Mouse (Mus musculus): ENCODE measurements around the gene Mylk2. TPM values are rescaled to one million over a fixed set of nuclear protein-coding genes. Genes with fewer than 3 reads are reported as not detected.

Mylk2 gene
- total RNA-seq, 1 experiment = 0.22 TPM

DNA sequence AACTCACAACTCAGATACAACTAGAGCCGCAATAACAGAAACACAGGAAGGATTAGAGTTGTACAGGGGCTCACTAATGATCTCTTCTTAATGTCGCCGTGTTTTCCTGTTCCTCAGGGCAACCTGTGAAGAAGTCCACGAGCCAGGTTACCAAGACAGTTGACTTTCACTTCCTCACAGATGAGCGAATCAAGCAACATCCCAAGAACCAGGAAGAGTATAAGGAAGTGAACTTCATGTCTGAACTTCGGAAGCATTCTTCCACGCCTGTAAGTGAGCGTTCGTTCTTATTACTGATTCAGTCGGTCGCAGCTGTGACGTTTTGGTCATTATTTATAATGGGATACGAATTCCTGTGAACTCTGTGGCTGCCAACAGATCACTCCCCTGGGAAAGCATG lies 30.3 kb upstream of the Mylk2 start:
- DNase-seq (ENCODE audit: low read depth, low spot score) = no peak
- Histone ChIP-seq H3K27ac (ENCODE audit: insufficient read depth, low read depth, low read length, poor library complexity, severe bottlenecking) (no peak overlapping the region), H3K9ac (ENCODE audit: insufficient read depth, low read depth, low read length, poor library complexity, severe bottlenecking) (no peak overlapping the region), H3K36me3 (ENCODE audit: control insufficient read depth, insufficient read depth, low read length, poor library complexity, severe bottlenecking) (peaks cover 42% of the 10 kb centered on the region), H3K4me3 (ENCODE audit: insufficient read depth in 1 of 2, low read depth in 1 of 2, low read length in 2 of 2, poor library complexity in 1 of 2, severe bottlenecking in 1 of 2) (no peak overlapping the region), H3K4me1 (ENCODE audit: control insufficient read depth in 2 of 2, insufficient read depth in 2 of 2, low read length in 2 of 2, poor library complexity in 1 of 2) (0 out of 4 replicates have a peak, but pooled peaks cover 0 to 2% of the 10 kb centered on the region in 2 experiments), H3K9me3 (ENCODE audit: control insufficient read depth, insufficient read depth, low read depth, low read length) (no peaks in the 10 kb centered on the region)
- in situ Hi-C loops (cut with MboI; ENCODE audit: low sequenced_read_pairs in 2 of 2, unreplicated experiment in 2 of 2) = no loop called here
- no peak for TF ChIP-seq MAFK (IDR thresholded peaks at IDR 0.05; ENCODE audit: insufficient read depth, low read depth, low read length)
- no peak for TF ChIP-seq HCFC1 (IDR thresholded peaks at IDR 0.05; ENCODE audit: borderline replicate concordance, insufficient read depth, low read length)
- TF ChIP-seq ZNF384 (IDR thresholded peaks at IDR 0.05; ENCODE audit: low read depth, low read length) = no peak
- TF ChIP-seq CHD2 (IDR thresholded peaks at IDR 0.05; ENCODE audit: low read depth, low read length) = no peak
- TF ChIP-seq ZC3H11A (IDR thresholded peaks at IDR 0.05; ENCODE audit: borderline replicate concordance, low read depth, low read length) = no peak

DNA sequence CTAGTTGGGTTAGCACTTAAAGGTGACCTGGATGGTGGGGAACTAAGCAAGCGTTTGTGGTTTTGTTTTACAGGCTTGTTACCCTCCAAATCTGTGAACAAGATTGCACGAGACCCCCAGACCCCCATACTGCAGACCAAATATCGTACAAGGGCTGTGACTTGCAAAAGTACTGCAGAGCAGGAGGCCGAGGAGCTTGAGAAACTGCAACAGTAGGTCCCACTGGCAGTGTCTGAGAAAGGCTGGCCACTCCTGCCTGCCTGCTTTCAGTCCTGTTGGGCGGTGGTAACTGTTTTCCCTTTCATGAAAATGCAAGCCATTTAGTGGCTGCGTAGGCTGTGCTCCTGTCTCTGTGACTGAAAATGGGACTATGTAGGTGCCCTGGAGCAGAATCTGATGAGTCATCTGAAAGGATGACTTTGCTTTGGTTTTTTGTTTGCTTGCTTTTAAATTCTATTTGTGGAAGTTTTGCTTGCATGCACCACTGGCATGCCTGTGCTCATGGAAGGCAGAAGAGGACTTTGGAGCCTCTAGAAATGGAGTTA lies 27.0 kb upstream of the Mylk2 start:
- H3K36me3 ChIP-seq (ENCODE audit: control insufficient read depth, insufficient read depth, low read length, poor library complexity, severe bottlenecking) = peaks cover 43% of the 10 kb centered on the region
- H3K4me3 ChIP-seq (ENCODE audit: insufficient read depth in 1 of 2, low read depth in 1 of 2, low read length in 2 of 2, poor library complexity in 1 of 2, severe bottlenecking in 1 of 2) = no peak overlapping the region
- no peak for DNase-seq (ENCODE audit: low read depth, low spot score)
- no peak overlapping the region for H3K9ac ChIP-seq (ENCODE audit: insufficient read depth, low read depth, low read length, poor library complexity, severe bottlenecking)
- no peaks in the 10 kb centered on the region for H3K9me3 ChIP-seq (ENCODE audit: control insufficient read depth, insufficient read depth, low read depth, low read length)
- in situ Hi-C loops (cut with MboI; ENCODE audit: low sequenced_read_pairs in 2 of 2, unreplicated experiment in 2 of 2) = no loop called here
- H3K4me1 ChIP-seq (ENCODE audit: control insufficient read depth in 2 of 2, insufficient read depth in 2 of 2, low read length in 2 of 2, poor library complexity in 1 of 2) = 0 out of 4 replicates have a peak, but pooled peaks cover 0 to 2% of the 10 kb centered on the region in 2 experiments
- TF ChIP-seq ZC3H11A (IDR thresholded peaks at IDR 0.05; ENCODE audit: borderline replicate concordance, low read depth, low read length) (no peak), CHD2 (IDR thresholded peaks at IDR 0.05; ENCODE audit: low read depth, low read length) (no peak), HCFC1 (IDR thresholded peaks at IDR 0.05; ENCODE audit: borderline replicate concordance, insufficient read depth, low read length) (no peak), ZNF384 (IDR thresholded peaks at IDR 0.05; ENCODE audit: low read depth, low read length) (no peak), MAFK (IDR thresholded peaks at IDR 0.05; ENCODE audit: insufficient read depth, low read depth, low read length) (no peak)
- H3K27ac ChIP-seq (ENCODE audit: insufficient read depth, low read depth, low read length, poor library complexity, severe bottlenecking) = no peak overlapping the region

DNA sequence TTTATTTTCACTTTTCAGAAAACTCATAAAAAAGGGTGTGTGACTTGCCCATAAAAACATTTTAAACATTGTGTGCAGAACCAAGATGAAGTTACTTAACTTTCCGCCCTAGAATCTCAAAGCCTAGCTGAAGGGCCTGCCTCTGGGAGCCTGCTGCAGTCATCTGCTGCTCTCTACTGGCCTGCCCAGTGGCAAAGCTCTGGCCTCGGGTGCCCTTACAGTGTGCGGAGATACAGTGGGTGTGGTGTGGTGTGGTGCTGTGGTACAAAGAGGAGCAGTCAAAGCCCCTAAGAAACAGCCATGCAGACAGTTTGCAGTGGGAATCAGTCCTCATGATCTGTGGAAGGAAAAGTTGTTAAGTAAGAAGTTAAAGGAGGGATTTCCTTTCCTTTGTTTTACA lies 23.9 kb upstream of the Mylk2 start:
- H3K27ac ChIP-seq (ENCODE audit: insufficient read depth, low read depth, low read length, poor library complexity, severe bottlenecking) = no peak overlapping the region
- in situ Hi-C loops (cut with MboI; ENCODE audit: low sequenced_read_pairs in 2 of 2, unreplicated experiment in 2 of 2) = no loop called here
- TF ChIP-seq HCFC1 (IDR thresholded peaks at IDR 0.05; ENCODE audit: borderline replicate concordance, insufficient read depth, low read length) = no peak
- no peak for TF ChIP-seq MAFK (IDR thresholded peaks at IDR 0.05; ENCODE audit: insufficient read depth, low read depth, low read length)
- no peak for TF ChIP-seq CHD2 (IDR thresholded peaks at IDR 0.05; ENCODE audit: low read depth, low read length)
- TF ChIP-seq ZNF384 (IDR thresholded peaks at IDR 0.05; ENCODE audit: low read depth, low read length) = no peak
- TF ChIP-seq ZC3H11A (IDR thresholded peaks at IDR 0.05; ENCODE audit: borderline replicate concordance, low read depth, low read length) = no peak
- no peak for DNase-seq (ENCODE audit: low read depth, low spot score)
- no peaks in the 10 kb centered on the region for H3K9me3 ChIP-seq (ENCODE audit: control insufficient read depth, insufficient read depth, low read depth, low read length)
- no peak overlapping the region for H3K9ac ChIP-seq (ENCODE audit: insufficient read depth, low read depth, low read length, poor library complexity, severe bottlenecking)
- peaks cover 38% of the 10 kb centered on the region for H3K36me3 ChIP-seq (ENCODE audit: control insufficient read depth, insufficient read depth, low read length, poor library complexity, severe bottlenecking)
- H3K4me1 ChIP-seq (ENCODE audit: control insufficient read depth in 2 of 2, insufficient read depth in 2 of 2, low read length in 2 of 2, poor library complexity in 1 of 2) = 0 out of 4 replicates have a peak, but pooled peaks cover 0 to 2% of the 10 kb centered on the region in 2 experiments
- H3K4me3 ChIP-seq (ENCODE audit: insufficient read depth in 1 of 2, low read depth in 1 of 2, low read length in 2 of 2, poor library complexity in 1 of 2, severe bottlenecking in 1 of 2) = no peak overlapping the region

DNA sequence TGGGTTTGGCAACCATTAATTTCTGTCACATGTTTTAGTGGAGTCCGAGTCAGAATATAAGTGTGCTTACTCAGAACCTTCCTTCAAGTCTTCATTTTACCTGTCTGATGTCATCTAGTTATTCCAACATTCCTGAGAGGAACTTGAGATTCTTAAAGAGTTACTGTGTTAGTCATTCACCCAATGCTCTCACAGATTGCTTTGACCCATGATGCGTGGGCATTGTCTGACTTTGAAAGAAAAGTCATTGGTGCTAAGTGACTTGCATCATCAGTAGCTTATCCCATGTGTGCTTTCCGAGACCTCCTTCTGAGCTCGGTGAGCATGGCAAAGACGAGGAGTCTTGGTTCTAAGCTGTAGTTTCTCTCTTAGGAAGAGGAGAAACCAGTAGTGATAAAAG lies 22.4 kb upstream of the Mylk2 start:
- DNase-seq (ENCODE audit: low read depth, low spot score) = no peak
- Histone ChIP-seq H3K27ac (ENCODE audit: insufficient read depth, low read depth, low read length, poor library complexity, severe bottlenecking) (no peak overlapping the region), H3K4me1 (ENCODE audit: control insufficient read depth in 2 of 2, insufficient read depth in 2 of 2, low read length in 2 of 2, poor library complexity in 1 of 2) (no peaks in the 10 kb centered on the region), H3K9ac (ENCODE audit: insufficient read depth, low read depth, low read length, poor library complexity, severe bottlenecking) (no peak overlapping the region), H3K4me3 (ENCODE audit: insufficient read depth in 1 of 2, low read depth in 1 of 2, low read length in 2 of 2, poor library complexity in 1 of 2, severe bottlenecking in 1 of 2) (no peak overlapping the region), H3K9me3 (ENCODE audit: control insufficient read depth, insufficient read depth, low read depth, low read length) (no peaks in the 10 kb centered on the region), H3K36me3 (ENCODE audit: control insufficient read depth, insufficient read depth, low read length, poor library complexity, severe bottlenecking) (peaks cover 51% of the 10 kb centered on the region)
- in situ Hi-C loops (cut with MboI; ENCODE audit: low sequenced_read_pairs in 2 of 2, unreplicated experiment in 2 of 2) = no loop called here
- TF ChIP-seq HCFC1 (IDR thresholded peaks at IDR 0.05; ENCODE audit: borderline replicate concordance, insufficient read depth, low read length) (no peak), CHD2 (IDR thresholded peaks at IDR 0.05; ENCODE audit: low read depth, low read length) (no peak), ZNF384 (IDR thresholded peaks at IDR 0.05; ENCODE audit: low read depth, low read length) (no peak), ZC3H11A (IDR thresholded peaks at IDR 0.05; ENCODE audit: borderline replicate concordance, low read depth, low read length) (no peak), MAFK (IDR thresholded peaks at IDR 0.05; ENCODE audit: insufficient read depth, low read depth, low read length) (no peak)

Data from ES-E14 (cell line).